Mouse (Mus musculus) embryonic facial prominence, embryonic 12.5 days (tissue): ENCODE measurements around the gene Gm2431. TPM values are rescaled to one million over a fixed set of nuclear protein-coding genes. Genes with fewer than 3 reads are reported as not detected.
A peak's percentile ranks its signal among the peaks of the same experiment; 100 is the strongest.
"Not testable (repeated sequence)": the region's sequence is repeated elsewhere in the genome, so short reads cannot be mapped to it uniquely, and the experiment has no call there.

Source experiments
- ATAC-seq: fragments of 200-750 bp; cut with Nextera tagmentation; 2 replicates; pipeline ENCODE4 v1.8.0; 2017; ENCODE audit not compliant: insufficient number of reproducible peaks, insufficient read depth, low FRiP score, low TSS enrichment
- H3K27ac ChIP-seq: fragments of 300-500 bp; sonication (generic); 2 replicates; pipeline ENCODE4 v1.5.1; 2016; ENCODE audit warnings: mild to moderate bottlenecking
- H3K27me3 ChIP-seq: fragments of 300-500 bp; sonication (generic); 2 replicates; pipeline ENCODE4 v1.6.1; 2016; ENCODE audit warnings: mild to moderate bottlenecking, moderate library complexity
- H3K36me3 ChIP-seq: fragments of 300-500 bp; sonication (generic); 2 replicates; pipeline ENCODE4 v1.6.1; 2016; ENCODE audit warnings: mild to moderate bottlenecking
- H3K4me1 ChIP-seq: fragments of 300-500 bp; sonication (generic); 2 replicates; pipeline ENCODE4 v1.6.1; 2016
- H3K4me2 ChIP-seq: fragments of 300-500 bp; sonication (generic); replicated peaks from 2 replicates; pipeline ENCODE4 v1.6.1; 2016; ENCODE audit warnings: mild to moderate bottlenecking, moderate library complexity
- H3K4me3 ChIP-seq: fragments of 300-500 bp; sonication (generic); 2 replicates; pipeline ENCODE4 v1.5.1; 2016; ENCODE audit warnings: mild to moderate bottlenecking
- H3K9ac ChIP-seq: fragments of 300-500 bp; sonication (generic); 2 replicates; pipeline ENCODE4 v1.6.1; 2016; ENCODE audit warnings: mild to moderate bottlenecking, moderate library complexity
- H3K9me3 ChIP-seq: fragments of 300-500 bp; sonication (generic); 2 replicates; pipeline ENCODE4 v1.6.1; 2016; ENCODE audit warnings: mild to moderate bottlenecking, moderate library complexity
- WGBS: fragments of 180-500 bp; shearing (Covaris S2); methylation state at CpG from one replicate; pipeline ENCODE4 v1.1.7; 2016; 5-methylcytosine and 5-hydroxymethylcytosine counted together
- polyA plus RNA-seq: library from polyadenylated mRNA; unstranded; fragments of >200 nt; fragmentation: Nextera tagmentation; extraction: Ambion mirVana; gene quantifications from 2 replicates; pipeline ENCODE4 v1.2.1, GENCODE M21; 2016

Gm2431 gene
- polyA plus RNA-seq = not detected in 2 replicates

GRCm38 (mm10) chr7:142258254-142258653, at the start of gene Gm2431:
Gm2431 (minus strand) TSS chr7:142258354.
- not testable (repeated sequence) for H3K27me3 ChIP-seq, H3K27ac ChIP-seq, H3K4me1 ChIP-seq, H3K9me3 ChIP-seq, ATAC-seq, H3K36me3 ChIP-seq, H3K4me3 ChIP-seq, H3K4me2 ChIP-seq, H3K9ac ChIP-seq
- WGBS = 36% methylated on average over 1 of the region's 1 CpGs

- H3K9me3 ChIP-seq, H3K4me3 ChIP-seq, H3K4me1 ChIP-seq, H3K27me3 ChIP-seq, H3K9ac ChIP-seq, ATAC-seq, H3K4me2 ChIP-seq, H3K27ac ChIP-seq, H3K36me3 ChIP-seq: not testable (repeated sequence)
- 100% methylated on average over 1 of the region's 1 CpGs for WGBS
Observed at GRCm38 (mm10) chr7:142303929-142304328, 45.8 kb upstream of the Gm2431 start.

GRCm38 (mm10) chr7:142303249-142303648, 45.1 kb upstream of the Gm2431 start, which contains the start of gene Krtap5-4:
Krtap5-4 (plus strand) TSS chr7:142303549.
- ATAC-seq = no peak
- Histone ChIP-seq H3K4me2 (no peak within 1 kb of the TSS), H3K27me3 (0 out of 2 replicates have a peak, but pooled peaks cover 3% of the 10 kb centered on the region), H3K4me3 (no peak within 1 kb of the TSS), H3K27ac (no peak within 1 kb of the TSS), H3K9ac (no peak within 1 kb of the TSS; the same call in 1 of the 2 replicates), H3K9me3 (no peaks in the 10 kb centered on the region), H3K36me3 (no peaks in the 10 kb centered on the region), H3K4me1 (no peaks in the 10 kb centered on the region)
- 71% methylated on average over 3 of the region's 3 CpGs for WGBS

GRCm38 (mm10) chr7:142297018-142297417, 38.9 kb upstream of the Gm2431 start, which contains the start of gene Krtap5-1:
Krtap5-1 (minus strand) TSS chr7:142297118.
- H3K9ac ChIP-seq, H3K4me2 ChIP-seq, H3K36me3 ChIP-seq, ATAC-seq, H3K4me3 ChIP-seq, H3K27me3 ChIP-seq, H3K9me3 ChIP-seq, H3K4me1 ChIP-seq, H3K27ac ChIP-seq: not testable (repeated sequence)

GRCm38 (mm10) chr7:142296108-142296507, 38.0 kb upstream of the Gm2431 start:
- ATAC-seq, H3K27ac ChIP-seq: not testable (repeated sequence)

GRCm38 (mm10) chr7:142295418-142295817, 37.3 kb upstream of the Gm2431 start:
- Histone ChIP-seq H3K27me3 (0 out of 2 replicates have a peak, but pooled peaks cover 3% of the 10 kb centered on the region), H3K9ac (no peak overlapping the region), H3K4me1 (no peaks in the 10 kb centered on the region), H3K27ac (no peak overlapping the region), H3K4me3 (no peak overlapping the region), H3K36me3 (no peaks in the 10 kb centered on the region), H3K9me3 (no peaks in the 10 kb centered on the region), H3K4me2 (no peak overlapping the region)
- ATAC-seq = no peak

More at GRCm38 (mm10) chr7:142296108-142296507, 38.0 kb upstream of the Gm2431 start:
- H3K9me3 ChIP-seq, H3K4me2 ChIP-seq, H3K4me3 ChIP-seq, H3K27me3 ChIP-seq, H3K9ac ChIP-seq, H3K4me1 ChIP-seq, H3K36me3 ChIP-seq: not testable (repeated sequence)
- WGBS = 46% methylated on average over 4 of the region's 4 CpGs

- H3K36me3 ChIP-seq, H3K4me2 ChIP-seq, H3K4me1 ChIP-seq, H3K4me3 ChIP-seq, H3K9ac ChIP-seq, H3K27me3 ChIP-seq, H3K9me3 ChIP-seq, ATAC-seq, H3K27ac ChIP-seq: not testable (repeated sequence)
- 0% methylated on average over 2 of the region's 2 CpGs for WGBS
Observed at GRCm38 (mm10) chr7:142293851-142294250, 35.7 kb upstream of the Gm2431 start.

GRCm38 (mm10) chr7:142285910-142286612, 27.9 kb upstream of the Gm2431 start:
- H3K4me2 ChIP-seq, ATAC-seq, H3K9ac ChIP-seq, H3K36me3 ChIP-seq, H3K4me1 ChIP-seq, H3K4me3 ChIP-seq, H3K9me3 ChIP-seq, H3K27ac ChIP-seq: not testable (repeated sequence)
- 0 out of 2 replicates have a peak, but pooled peaks cover 11% of the 10 kb centered on the region for H3K27me3 ChIP-seq
- 66% methylated on average over 9 of the region's 9 CpGs for WGBS

- ATAC-seq = peak; percentile 64; the same call in 1 of the 2 replicates
- Histone ChIP-seq H3K27ac (peak overlapping the region; percentile 90; the same call in 1 of the 2 replicates), H3K36me3 (no peaks in the 10 kb centered on the region), H3K9ac (no peak overlapping the region), H3K4me2 (peak overlapping the region; percentile 59), H3K27me3 (0 out of 2 replicates have a peak, but pooled peaks cover 12% of the 10 kb centered on the region), H3K4me3 (peak overlapping the region; percentile 52), H3K9me3 (no peaks in the 10 kb centered on the region), H3K4me1 (peaks cover 6% of the 10 kb centered on the region; the same call in 1 of the 2 replicates)
- 22% methylated on average over 23 of the region's 23 CpGs for WGBS
Observed at GRCm38 (mm10) chr7:142285130-142285835, 27.1 kb upstream of the Gm2431 start.

- peak overlapping the region; percentile 61 for H3K9ac ChIP-seq
- no peaks in the 10 kb centered on the region for H3K36me3 ChIP-seq
- peaks cover 6% of the 10 kb centered on the region; the same call in 1 of the 2 replicates for H3K4me1 ChIP-seq
- peak overlapping the region; percentile 59 for H3K4me2 ChIP-seq
- peak; percentile 72; the same call in 1 of the 2 replicates for ATAC-seq
- H3K27me3 ChIP-seq = 0 out of 2 replicates have a peak, but pooled peaks cover 12% of the 10 kb centered on the region
- peak overlapping the region; percentile 52 for H3K4me3 ChIP-seq
- no peaks in the 10 kb centered on the region for H3K9me3 ChIP-seq
- under 1% methylated on average over 19 of the region's 19 CpGs for WGBS
- H3K27ac ChIP-seq = peak overlapping the region; percentile 90
Observed at GRCm38 (mm10) chr7:142284615-142285080, 26.5 kb upstream of the Gm2431 start.

GRCm38 (mm10) chr7:142284023-142284591, 26.0 kb upstream of the Gm2431 start:
- Histone ChIP-seq H3K9ac (peak overlapping the region; percentile 61), H3K4me2 (peak overlapping the region; percentile 59), H3K27me3 (0 out of 2 replicates have a peak, but pooled peaks cover 12% of the 10 kb centered on the region), H3K36me3 (no peaks in the 10 kb centered on the region), H3K27ac (peak overlapping the region; percentile 90), H3K9me3 (no peaks in the 10 kb centered on the region), H3K4me3 (peak overlapping the region; percentile 52), H3K4me1 (peaks cover 6% of the 10 kb centered on the region; the same call in 1 of the 2 replicates)
- under 1% methylated on average over 38 of the region's 38 CpGs for WGBS
- ATAC-seq = peak; percentile 80; the same call in 1 of the 2 replicates
